Mouse (Mus musculus) large intestine, adult 2 months (tissue): ENCODE results near the gene Elf3. TPM values are rescaled to one million over a fixed set of nuclear protein-coding genes. Genes with fewer than 3 reads are reported as not detected.

Experiments used
- polyA plus RNA-seq: library from polyadenylated mRNA; depleted of rRNA; stranded (reverse); fragments of >200 nt; gene quantifications from 2 replicates; pipeline ENCODE4 v1.2.3, GENCODE M21; 2012; rRNA removed

The Elf3 gene
- polyA plus RNA-seq, 1 experiment, result 322 TPM

Other genes starting within 250 kb of the Elf3 start
- gene Lgr6, start 153.3 kb downstream of the Elf3 start, polyA plus RNA-seq, result 0.07 and 0.15 TPM in 2 replicates
- 5.5 and 7.6 TPM in 2 replicates for gene Ptpn7, start 125.9 kb downstream of the Elf3 start, polyA plus RNA-seq
- 61.0 and 65.9 TPM in 2 replicates for gene Arl8a, start 111.7 kb downstream of the Elf3 start, polyA plus RNA-seq
- 2.9 and 4.5 TPM in 2 replicates for gene Gpr37l1, start 90.9 kb downstream of the Elf3 start, polyA plus RNA-seq
- gene Rnpep, start 25.5 kb upstream of the Elf3 start, polyA plus RNA-seq, result 93.4 and 112 TPM in 2 replicates
- 71.0 and 73.1 TPM in 2 replicates for gene Timm17a, start 55.2 kb upstream of the Elf3 start, polyA plus RNA-seq
- 17.6 and 19.1 TPM in 2 replicates for gene Lmod1, start 66.2 kb upstream of the Elf3 start, polyA plus RNA-seq
- gene Shisa4, start 116.7 kb upstream of the Elf3 start, polyA plus RNA-seq, result 2.7 and 5.1 TPM in 2 replicates
- gene Ipo9, start 171.9 kb upstream of the Elf3 start, polyA plus RNA-seq, result 28.5 and 47.9 TPM in 2 replicates